Mouse (Mus musculus) liver, adult 2 months (tissue): Measurements from ENCODE around the gene Sh3bp5.

Source experiments
- CTCF ChIP-seq: fragments of 200-500 bp; IDR thresholded peaks from 2 replicates; pipeline ENCODE4 v1.5.1; 2011; ENCODE audit warnings: low read depth, low read length, control low read depth
- POLR2A ChIP-seq: fragments of 200-500 bp; IDR thresholded peaks from 2 replicates; pipeline ENCODE4 v1.6.1; 2011; ENCODE audit warnings: low read length, control low read depth; ENCODE audit not compliant: insufficient read depth; ENCODE audit errors: extremely low read depth

GRCm38 (mm10) chr14:31433126-31433525, 2.8 kb downstream of the Sh3bp5 start:
- no peak for TF ChIP-seq CTCF
- TF ChIP-seq POLR2A: no peak
